Mouse (Mus musculus) cerebellum, adult 18-20 months (tissue): ENCODE measurements around the gene Brix1.
A peak's percentile ranks its signal among the peaks of the same experiment; 100 is the strongest.
"Not testable (repeated sequence)": the region's sequence is repeated elsewhere in the genome, so short reads cannot be mapped to it uniquely, and the experiment has no call there.

Experiments
- DNase-seq, 2 experiments: peaks; one replicate each; pipeline ENCODE4 v3.0.0; 2021

Gene Brix1

GRCm38 (mm10) chr15:10485484-10486364 lies at the start of gene Brix1, which contains the start of gene Rad1:
Gene Brix1, minus strand, starts transcription at chr15:10485947.
Gene Rad1, plus strand, starts transcription at chr15:10486018.
- peak; percentile 95 for DNase-seq

- no peak for DNase-seq
These were observed 48.8 kb upstream of the Brix1 start for GRCm38 (mm10) chr15:10534591-10534990.

- DNase-seq, result not testable (repeated sequence)
These were observed 47.6 kb upstream of the Brix1 start for GRCm38 (mm10) chr15:10533361-10533760.

- no peak for DNase-seq
These were observed 45.6 kb upstream of the Brix1 start for GRCm38 (mm10) chr15:10531352-10531751.

- no peak for DNase-seq
These were observed 40.1 kb upstream of the Brix1 start for GRCm38 (mm10) chr15:10525896-10526295.

GRCm38 (mm10) chr15:10515166-10515565 lies 29.4 kb upstream of the Brix1 start:
- no peak for DNase-seq

GRCm38 (mm10) chr15:10506099-10506498 lies 20.4 kb upstream of the Brix1 start:
- no peak for DNase-seq

- DNase-seq, result peak in 1 of 2 experiments; percentile 13
These were observed 15.3 kb upstream of the Brix1 start for GRCm38 (mm10) chr15:10500838-10501719.

GRCm38 (mm10) chr15:10500035-10500434 lies 14.3 kb upstream of the Brix1 start:
- DNase-seq, result no peak

- no peak for DNase-seq
These were observed 13.8 kb upstream of the Brix1 start for GRCm38 (mm10) chr15:10499593-10499992.

- not testable (repeated sequence) for DNase-seq
These were observed 10.9 kb upstream of the Brix1 start for GRCm38 (mm10) chr15:10496696-10497095.

- no peak for DNase-seq
These were observed 10.2 kb upstream of the Brix1 start for GRCm38 (mm10) chr15:10495944-10496343.

- DNase-seq, result no peak
These were observed 4.4 kb upstream of the Brix1 start for GRCm38 (mm10) chr15:10490101-10490500.

- DNase-seq, result no peak
These were observed 1.5 kb upstream of the Brix1 start for GRCm38 (mm10) chr15:10487246-10487645.

- no peak for DNase-seq
These were observed 655 bp upstream of the Brix1 start for GRCm38 (mm10) chr15:10486365-10486839.

- no peak for DNase-seq
These were observed 14.8 kb downstream of the Brix1 start for GRCm38 (mm10) chr15:10470941-10471340.

- peak; percentile 90 to 91 for DNase-seq
These were observed 15.5 kb downstream of the Brix1 start, which contains the start of gene Dnajc21 for GRCm38 (mm10) chr15:10470151-10470831. Gene Dnajc21, minus strand, starts transcription at chr15:10470516.

GRCm38 (mm10) chr15:10469641-10470150 lies 16.1 kb downstream of the Brix1 start:
- DNase-seq, result peak in 1 of 2 experiments; percentile 42

GRCm38 (mm10) chr15:10468761-10469160 lies 17.0 kb downstream of the Brix1 start:
- no peak for DNase-seq

- DNase-seq, result no peak
These were observed 21.1 kb downstream of the Brix1 start for GRCm38 (mm10) chr15:10464678-10465077.

GRCm38 (mm10) chr15:10463555-10463954 lies 22.2 kb downstream of the Brix1 start:
- no peak for DNase-seq

- DNase-seq, result no peak
These were observed 24.8 kb downstream of the Brix1 start for GRCm38 (mm10) chr15:10460986-10461385.
